Mouse (Mus musculus) gastrocnemius, postnatal 36 days (tissue): ENCODE measurements around the gene Rps6kb2. TPM values are rescaled to one million over a fixed set of nuclear protein-coding genes. Genes with fewer than 3 reads are reported as not detected.
A peak's percentile ranks its signal among the peaks of the same experiment; 100 is the strongest.

ENCODE experiments used
- DNase-seq, 2 experiments: peaks; one replicate each; pipeline ENCODE4 v3.0.0; 2022
- intact Hi-C: fragments of 180-260 bp; cut with DNase I; formaldehyde crosslinking; loops from one replicate; pipeline ENCODE4 v1.15.1; 2025
- long read RNA-seq, 2 experiments: library from polyadenylated mRNA; stranded (forward); transcript quantifications; one replicate each; pipeline ENCODE4 v2.0.0; 2021
- total RNA-seq, 2 experiments: library from RNA; stranded (reverse); gene quantifications; 2 replicates each; pipeline ENCODE4 v1.2.3; 2021

Rps6kb2 gene
- 10 to 100 TPM; 25.2 to 26.8 TPM for total RNA-seq
- long read RNA-seq, experiment 1, full-length matches to known transcripts: 8 of 40 reads
- long read RNA-seq, experiment 1, partial matches to known transcripts: 3 of 40 reads
- long read RNA-seq, experiment 1, other reads (novel, unspliced or antisense): 29 of 40 reads
- long read RNA-seq, experiment 2, full-length matches to known transcripts: 17 of 49 reads
- long read RNA-seq, experiment 2, partial matches to known transcripts: 25 of 49 reads
- long read RNA-seq, experiment 2, other reads (novel, unspliced or antisense): 7 of 49 reads

DNA sequence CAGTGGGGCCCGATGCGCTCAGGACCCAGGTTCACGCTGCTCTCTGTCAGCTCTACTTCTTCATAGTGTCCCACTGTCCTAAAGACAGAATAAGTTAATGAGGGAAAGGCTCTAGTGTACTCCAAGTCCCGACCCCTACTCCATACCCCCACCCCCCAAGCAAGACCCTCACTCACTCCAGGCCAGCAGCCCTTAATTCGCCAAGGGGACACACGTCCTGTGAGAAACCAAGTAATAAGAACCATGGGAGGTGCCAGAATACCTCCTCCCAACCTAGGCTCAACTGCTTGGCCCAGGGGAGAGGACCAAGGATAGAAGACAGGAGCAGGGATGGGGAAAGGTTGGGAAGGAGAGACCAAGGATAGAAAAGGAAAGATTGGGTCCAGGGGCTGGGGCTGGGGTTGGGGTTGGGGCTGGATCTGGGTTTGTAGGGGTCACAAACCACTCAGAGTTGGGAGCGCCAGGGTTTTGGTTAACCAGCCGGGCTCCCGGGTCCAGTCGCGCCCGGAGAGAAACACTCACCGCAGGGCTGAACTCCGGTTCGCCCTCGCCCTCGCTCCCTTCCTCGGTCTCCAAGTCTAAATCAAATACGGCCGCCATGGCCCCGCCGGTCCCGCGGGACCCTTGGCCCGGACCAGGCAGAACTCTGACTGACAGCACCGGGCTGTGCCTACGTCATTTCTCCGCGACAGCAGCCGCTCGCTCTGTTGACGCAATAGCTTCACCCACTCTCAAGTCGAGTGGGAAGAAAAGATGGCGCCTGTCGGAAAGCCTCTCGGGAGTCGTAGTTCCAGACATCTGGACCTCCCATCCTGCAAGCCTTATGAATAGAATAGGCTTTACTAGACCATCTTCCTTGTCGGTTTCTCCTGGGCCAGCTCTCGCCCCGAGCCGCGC lies at the start of gene Rps6kb2:
TSS of gene Rps6kb2 (minus strand) at position 709 of the 897 bp plus-strand sequence.
- peak; percentile 93 for DNase-seq
- intact Hi-C loops: no loop called here

DNA sequence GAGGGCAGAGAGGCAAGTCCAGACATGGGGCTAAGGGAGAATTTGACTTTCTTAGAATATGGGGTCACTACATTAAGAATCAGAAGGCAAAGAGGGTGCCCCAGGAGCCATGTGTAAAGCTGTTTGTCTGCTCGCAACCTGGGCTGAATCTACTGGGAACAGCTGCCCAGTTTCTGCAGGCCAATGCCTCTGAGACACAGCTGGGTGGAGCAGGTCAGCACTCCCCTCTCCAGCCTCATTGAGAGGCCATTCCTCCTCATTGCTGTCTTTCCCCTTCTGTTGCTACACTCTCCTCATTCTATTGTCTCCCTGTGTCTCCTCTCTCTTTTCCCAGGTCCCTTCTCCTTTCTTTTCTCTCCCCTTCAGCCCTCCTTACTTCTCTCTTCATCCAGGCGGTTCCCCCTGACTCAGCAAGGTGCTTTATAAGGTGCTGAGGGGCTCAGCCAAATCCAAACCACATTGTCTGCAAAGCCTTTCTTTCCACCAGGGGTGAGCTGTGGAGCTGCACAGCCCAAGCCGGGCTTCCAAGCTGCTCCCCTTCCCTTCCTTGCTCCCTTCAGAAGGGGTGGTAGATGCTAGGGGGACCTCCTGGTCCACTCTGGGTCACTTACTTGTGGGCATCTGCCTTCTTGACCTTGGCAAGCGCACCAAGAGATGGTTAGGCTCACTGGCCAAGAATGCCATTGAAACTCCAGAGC lies 48.9 kb upstream of the Rps6kb2 start:
- DNase-seq: no peak

DNA sequence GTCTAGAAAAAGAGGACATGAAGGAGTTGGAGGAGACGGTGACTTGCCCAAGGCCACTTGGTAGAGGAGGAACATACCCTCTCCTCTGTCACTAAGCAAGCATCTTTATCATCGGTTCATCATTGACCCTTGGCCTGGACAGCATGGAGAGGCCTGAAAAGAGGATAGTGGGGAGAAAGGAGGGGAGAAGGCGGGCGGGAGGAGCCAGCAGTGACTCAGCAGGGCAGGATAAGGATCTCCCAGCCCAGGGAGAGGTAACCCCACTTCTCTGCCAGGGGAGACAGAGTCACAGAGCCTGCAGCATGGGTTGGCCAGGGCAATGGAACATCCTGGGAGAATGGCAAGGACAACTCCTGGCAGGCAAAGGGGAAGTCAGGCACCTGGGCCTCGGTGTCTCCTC lies 45.4 kb upstream of the Rps6kb2 start:
- DNase-seq: no peak
- intact Hi-C loops: loop anchor here (5.0 kb wide), 1 partner anchor 99 kb away; the partner anchor contains the start of gene Grk2

More for the DNA sequence above, 48.9 kb upstream of the Rps6kb2 start:
- intact Hi-C loops: no loop called here

DNA sequence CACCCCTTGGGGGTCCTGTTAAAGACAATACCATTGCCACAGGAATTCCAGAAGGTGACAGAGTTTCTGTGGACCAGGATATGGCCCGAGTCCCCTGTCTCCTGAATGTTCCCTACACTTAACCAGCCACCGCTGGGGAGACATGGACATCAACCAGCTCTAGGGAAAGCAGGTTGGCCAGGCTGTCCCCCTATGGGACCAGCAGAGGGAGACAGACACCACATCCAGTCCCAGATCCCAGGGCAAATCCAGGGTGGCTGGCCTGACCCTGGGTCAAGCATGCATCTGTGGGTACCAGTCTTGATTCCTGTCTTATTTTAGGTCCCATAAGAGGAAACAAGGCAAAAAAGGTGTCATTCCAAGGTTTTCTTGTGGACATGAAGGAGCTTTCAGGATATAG lies 43.8 kb upstream of the Rps6kb2 start:
- intact Hi-C loops: loop anchor here (1.0 to 5.0 kb wide), 2 partner anchors 21 to 100 kb away; partner anchors contain the start of gene Grk2
- DNase-seq: peak; percentile 52 to 65

DNA sequence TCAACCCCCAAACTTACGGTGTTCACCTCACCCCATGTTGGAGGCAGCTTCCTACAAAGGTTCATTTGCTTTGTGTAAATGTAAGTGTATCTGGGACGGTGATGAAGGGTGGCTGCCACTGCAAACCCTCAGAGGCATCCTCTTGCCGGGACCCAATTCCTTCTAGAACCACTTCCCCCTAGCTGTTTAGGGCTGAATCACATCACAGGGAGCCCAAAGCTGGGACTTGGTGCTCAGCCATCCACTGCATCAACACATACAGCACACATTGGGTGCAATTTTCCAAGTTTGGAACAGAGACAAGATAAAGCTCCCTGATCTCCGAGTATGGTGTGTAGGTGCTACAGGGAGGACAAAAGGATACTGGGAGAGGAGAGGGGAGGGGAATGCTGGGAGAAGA lies 41.7 kb upstream of the Rps6kb2 start:
- no peak for DNase-seq
- intact Hi-C loops: loop anchor here (5.0 kb wide), 1 partner anchor 102 kb away; the partner anchor contains the start of gene Grk2

DNA sequence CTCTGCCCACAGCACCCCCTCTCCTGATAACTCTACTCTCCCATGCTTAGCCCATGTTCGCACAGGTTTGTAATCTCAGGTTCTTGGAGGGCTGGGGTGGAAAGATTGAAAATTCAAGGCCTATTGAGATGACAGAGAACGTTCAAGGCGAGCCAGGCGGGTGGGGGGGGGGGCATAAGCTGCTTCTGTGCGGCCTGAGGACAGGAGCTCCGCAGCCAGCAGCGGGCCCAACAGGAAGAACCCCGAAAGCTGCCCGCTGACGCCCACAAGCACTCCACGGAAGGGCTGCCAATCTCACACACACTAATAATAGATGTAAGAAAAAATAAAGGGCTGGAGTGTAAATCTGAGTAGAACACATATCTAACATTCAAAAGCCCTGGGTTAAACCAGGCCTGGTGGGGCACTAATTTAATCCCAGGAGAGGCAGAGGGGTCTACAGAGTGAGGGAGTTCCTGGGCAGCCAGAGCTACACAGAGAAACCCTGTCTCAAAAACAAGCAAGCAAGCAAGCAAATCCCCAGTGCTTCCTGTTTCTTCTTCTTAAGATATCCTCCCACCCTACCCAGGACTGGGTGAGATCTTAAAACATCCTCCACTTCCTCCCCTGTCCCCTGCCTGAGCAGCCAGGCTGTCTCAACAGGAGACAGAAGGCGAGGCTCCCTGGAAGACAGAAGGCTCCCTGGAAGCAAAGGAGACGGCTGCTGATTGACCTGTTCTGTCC lies 40.6 kb upstream of the Rps6kb2 start:
- intact Hi-C loops: no loop called here
- no peak for DNase-seq

DNA sequence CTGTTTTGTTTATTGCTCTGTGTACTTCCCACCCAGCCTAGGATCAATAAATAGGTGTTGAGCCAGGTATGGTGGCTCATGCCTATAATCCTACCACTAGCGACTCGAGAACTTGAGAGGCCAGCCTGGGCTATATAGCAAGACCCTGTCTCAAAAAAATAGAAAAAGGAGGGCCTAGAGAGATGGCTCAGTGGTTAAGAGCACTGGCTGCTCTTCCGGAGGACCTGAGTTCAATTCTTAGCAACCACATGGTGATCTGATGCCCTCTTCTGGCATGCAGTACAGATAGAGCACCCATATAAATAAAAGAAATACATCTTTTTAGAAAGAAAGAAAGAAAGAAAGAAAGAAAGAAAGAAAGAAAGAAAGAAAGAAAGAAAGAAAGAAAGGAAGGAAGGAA lies 40.0 kb upstream of the Rps6kb2 start:
- DNase-seq: no peak
- intact Hi-C loops: no loop called here

DNA sequence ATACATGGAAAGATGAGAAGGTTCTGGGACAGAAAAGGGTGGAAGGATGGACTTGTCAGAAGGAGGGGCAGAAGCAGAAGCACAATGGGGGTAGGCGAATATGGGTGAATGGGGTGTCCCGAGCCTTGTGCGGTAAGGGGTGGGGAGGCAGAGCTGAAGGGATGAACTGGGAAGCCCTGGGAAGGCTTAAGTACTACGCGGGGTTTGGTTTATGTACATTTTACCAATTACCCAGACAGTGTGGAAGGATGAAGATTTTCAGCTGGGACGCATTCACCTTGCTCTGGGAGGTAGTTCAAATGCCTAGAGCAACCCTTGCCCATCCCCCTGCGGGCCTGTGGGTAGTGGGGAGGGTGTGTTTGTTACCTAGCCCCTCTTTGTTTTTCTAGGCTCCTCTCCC lies 39.0 kb upstream of the Rps6kb2 start:
- intact Hi-C loops: no loop called here
- DNase-seq: no peak

DNA sequence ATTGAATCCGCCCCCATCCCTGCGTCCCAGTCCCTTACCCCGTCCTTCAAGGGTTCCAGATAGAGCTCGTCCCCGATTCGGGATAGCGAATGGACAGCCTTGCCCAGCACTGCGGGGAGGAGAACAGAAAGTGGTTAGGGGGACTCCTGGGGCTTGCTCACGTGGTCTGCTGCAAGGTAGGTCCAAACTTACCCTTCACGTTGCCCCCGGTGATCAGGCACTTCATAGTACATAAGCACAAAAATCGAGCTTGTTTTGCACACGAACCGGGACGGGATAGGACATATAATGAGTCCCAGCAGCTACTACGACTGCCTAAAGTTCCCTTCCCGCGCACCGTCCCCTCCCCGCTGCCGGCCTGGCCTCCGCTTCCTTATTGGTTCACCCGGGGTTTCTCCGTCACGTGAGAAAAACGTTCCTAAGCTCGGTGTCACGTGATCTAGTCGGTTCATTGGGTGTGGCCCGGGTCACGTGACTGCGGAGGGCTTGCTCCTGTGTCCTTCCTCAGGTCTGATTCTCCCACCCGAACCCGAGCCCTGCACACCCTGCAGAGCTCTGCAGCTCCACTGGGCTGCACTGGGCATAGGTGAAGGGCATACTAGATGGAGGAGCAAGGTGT lies 38.2 kb upstream of the Rps6kb2 start, which contains the start of gene Rad9a:
TSS of gene Rad9a (minus strand) at position 372 of the 619 bp plus-strand sequence.
- peak; percentile 89 to 94 for DNase-seq
- intact Hi-C loops: no loop called here

DNA sequence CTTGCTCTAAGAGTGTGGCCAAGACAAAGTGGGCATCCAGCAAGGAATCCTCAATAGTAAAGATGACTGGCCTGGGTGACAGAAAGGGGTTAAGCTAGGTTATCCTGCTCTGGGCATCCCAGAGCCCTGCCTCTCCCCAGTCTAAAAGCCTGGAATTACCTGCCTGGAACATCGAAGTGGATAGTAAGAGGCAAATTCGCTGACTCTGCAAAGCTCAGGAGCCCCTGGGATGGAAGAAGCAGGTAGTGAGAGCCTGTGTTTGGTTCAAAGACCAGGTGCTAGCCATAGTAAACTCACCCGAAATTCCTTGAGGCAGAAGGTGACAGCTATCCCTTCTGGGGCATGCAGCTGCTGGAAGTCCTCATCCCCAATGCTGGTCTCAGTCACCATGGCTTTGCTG lies 34.0 kb upstream of the Rps6kb2 start:
- intact Hi-C loops: no loop called here

DNA sequence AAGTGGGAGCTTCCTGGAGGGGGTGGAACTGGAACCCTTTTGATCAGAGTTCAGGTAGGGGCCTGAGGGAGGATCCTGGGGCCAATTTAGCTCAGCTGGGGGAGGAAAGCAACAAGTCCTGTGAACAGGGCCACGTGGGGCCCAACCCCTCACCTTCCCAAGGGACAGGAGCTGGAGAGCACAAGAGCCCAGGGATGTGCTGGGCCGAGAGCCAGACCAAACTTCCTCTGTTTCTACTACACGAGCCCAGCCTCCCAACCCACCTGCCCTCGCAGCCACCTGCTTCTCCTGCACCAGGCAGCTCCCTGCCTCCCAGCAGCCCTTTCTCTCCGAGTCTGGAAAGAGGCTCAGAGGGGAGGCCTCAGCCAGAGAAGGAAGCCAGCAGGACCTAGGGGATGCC lies 33.4 kb upstream of the Rps6kb2 start:
- no peak for DNase-seq
- intact Hi-C loops: no loop called here

More for the DNA sequence above, 34.0 kb upstream of the Rps6kb2 start:
- DNase-seq: no peak

DNA sequence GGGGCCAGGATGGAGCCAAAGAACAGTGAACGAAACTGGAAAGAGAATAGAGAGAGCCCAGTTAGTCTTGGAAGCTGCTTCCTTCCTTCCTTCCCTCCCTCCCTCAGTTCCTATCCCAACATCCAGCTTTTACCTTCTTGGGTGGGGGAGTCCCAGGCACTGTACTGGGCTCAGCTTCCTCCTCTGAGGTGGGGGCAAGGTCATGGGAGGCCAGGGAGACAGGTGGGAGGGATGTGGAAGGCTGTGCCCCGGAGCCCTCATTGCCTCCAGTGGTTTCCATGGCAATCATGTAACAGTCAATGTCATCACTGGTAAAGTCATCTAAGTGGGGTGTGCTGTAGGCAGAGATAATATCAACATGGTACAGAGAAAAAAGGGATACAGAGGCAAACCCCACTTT lies 32.9 kb upstream of the Rps6kb2 start:
- intact Hi-C loops: no loop called here
- no peak for DNase-seq

DNA sequence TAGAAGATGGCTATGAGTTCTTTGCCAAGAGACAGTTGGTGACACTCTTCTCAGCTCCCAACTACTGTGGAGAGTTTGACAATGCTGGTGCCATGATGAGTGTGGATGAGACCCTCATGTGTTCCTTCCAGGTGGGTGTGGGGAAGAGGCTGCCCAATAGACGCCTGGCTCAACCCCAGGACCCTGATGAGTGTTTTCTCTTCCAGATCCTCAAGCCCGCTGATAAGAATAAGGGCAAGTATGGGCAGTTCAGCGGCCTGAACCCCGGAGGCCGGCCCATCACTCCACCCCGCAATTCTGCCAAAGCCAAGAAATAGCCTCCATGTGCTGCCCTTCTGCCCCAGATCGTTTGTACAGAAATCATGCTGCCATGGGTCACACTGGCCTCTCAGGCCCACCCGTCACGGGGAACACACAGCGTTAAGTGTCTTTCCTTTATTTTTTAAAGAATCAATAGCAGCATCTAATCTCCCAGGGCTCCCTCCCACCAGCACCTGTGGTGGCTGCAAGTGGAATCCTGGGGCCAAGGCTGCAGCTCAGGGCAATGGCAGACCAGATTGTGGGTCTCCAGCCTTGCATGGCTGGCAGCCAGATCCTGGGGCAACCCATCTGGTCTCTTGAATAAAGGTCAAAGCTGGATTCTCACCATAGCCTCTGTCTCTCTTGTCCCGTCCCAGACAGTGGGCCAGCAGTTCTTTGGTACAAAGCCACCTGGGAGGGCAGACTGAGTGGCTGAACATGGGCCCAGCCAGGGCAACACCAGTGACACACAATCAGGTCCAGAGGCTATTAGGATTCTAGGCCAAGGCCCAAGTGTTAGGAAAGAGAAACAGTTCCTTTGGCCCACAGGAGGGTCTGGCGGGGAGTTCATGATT lies 31.9 kb upstream of the Rps6kb2 start:
- intact Hi-C loops: no loop called here
- no peak for DNase-seq

DNA sequence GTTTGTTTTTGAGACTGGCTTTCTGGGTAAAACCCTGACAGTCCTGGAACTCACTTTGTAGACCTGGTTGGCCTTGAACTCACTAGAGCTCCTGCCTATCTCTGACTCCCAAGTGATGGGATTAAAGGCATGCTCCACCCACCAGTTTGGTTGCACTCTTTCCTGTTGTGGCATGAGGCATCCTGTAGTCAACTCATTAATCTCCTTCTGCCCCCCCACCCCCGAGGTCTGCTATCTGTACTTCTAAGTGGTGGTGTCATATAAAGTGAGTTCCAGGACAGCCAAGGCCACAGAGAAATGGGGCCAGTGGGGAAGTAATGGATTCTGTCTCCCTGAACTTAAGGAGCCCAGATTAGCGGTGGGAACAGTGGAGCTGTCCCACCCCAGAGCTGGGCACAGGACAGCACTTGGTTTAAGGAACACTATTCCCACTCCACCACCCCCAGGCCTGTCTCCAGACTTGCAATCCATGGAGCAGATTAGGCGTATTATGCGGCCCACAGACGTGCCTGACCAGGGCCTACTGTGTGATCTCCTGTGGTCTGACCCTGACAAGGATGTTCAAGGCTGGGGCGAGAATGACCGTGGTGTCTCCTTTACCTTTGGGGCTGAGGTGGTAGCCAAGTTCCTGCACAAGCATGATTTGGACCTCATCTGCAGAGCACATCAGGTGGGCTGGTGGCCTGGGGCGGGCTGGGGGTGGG lies 31.0 kb upstream of the Rps6kb2 start:
- DNase-seq: no peak
- intact Hi-C loops: no loop called here

DNA sequence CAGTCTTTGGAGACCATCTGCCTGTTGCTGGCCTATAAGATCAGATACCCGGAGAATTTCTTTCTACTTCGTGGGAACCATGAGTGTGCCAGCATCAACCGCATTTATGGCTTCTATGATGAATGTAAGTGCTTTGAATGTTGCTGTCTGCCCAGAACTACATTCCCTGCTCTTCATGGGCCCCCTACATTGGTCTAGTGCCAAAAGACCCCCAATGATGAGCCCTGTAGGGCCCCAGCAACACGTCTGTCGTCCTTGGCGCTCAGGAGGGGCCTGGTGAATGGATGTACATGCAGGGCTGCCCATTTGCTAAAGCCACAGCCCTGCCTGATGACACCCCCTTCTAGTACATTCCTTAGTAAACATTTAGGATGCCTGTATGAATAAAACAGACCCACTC lies 30.0 kb upstream of the Rps6kb2 start:
- DNase-seq: no peak
- intact Hi-C loops: no loop called here

DNA sequence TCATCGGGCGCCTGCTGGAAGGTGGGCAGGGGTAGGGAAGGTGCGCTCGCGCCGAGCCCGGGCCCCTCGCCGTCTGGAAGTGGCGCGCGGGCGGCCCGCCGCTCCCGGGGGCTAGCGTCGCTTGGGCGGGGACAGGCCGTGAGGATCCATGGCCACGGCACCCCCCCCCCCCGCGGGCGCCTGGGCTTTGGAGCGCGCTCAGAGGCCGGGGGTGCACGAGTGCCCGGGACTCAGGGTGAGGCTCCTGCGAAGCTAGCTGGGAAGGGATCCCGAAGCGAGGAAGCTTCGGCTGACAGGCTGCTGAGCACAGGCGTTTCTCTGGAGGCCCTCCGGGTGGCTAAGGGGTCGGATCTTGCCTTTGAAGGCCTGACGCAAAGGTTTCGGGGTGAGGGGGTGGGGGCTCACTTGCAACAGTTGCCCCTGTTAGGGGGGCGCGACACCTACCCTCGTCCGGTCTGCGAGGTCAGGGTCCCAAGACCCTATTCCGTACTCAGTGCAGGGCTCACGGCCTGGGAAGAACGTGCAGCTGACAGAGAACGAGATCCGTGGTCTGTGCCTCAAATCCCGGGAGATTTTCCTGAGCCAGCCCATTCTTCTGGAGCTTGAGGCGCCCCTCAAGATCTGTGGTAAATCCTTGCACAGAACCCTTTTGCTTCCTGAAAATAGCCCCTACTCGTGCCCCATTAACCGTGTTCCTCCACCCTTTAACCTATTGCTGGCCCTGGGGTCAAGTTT lies 29.3 kb upstream of the Rps6kb2 start:
- DNase-seq: no peak
- intact Hi-C loops: no loop called here

DNA sequence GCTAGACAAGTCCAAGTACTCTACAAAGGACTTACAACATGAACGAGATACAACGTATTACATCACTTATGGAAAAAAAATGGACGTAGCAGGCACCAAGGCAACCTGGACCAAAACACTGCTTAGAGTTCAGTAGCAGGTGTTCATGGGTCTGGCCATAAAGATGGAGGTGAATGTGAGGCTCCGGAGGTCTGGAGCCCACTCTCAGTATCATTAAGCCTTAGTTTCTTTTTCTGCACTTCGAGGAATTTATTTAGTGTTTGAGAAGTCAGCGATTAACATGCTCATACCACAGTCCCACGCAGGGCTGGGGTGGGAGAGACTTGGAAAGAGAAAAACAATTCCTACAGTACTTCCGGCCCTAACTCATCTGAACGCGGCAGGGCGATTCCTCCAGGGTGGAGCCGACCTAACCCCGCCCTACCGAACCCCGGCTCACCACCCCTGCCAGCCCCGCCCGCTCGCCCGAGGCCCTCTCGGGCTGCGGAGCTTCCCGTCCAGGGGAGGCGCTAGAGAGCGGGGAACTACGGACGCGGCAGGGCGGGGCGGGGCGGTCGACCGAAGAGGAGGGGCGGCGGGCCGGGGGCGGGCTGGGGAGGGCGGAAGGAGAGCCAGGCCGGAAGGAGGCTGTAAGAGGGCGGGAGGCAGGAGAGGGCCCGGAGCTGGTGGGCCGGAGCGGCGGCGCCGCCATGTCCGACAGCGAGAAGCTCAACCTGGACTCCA lies 28.5 kb upstream of the Rps6kb2 start, which contains the start of gene Ppp1ca:
TSS of gene Ppp1ca (plus strand) at position 538 of the 723 bp plus-strand sequence.
- intact Hi-C loops: loop anchor here (1.0 kb wide), 1 partner anchor 22 kb away; no protein-coding TSS in a partner anchor
- peak; percentile 91 to 97 for DNase-seq
